Mouse (Mus musculus) natural killer cell, adult 2 months (primary cell): Measurements from ENCODE around the gene Sez6.
A peak's percentile ranks its signal among the peaks of the same experiment; 100 is the strongest.

Source experiments
- DNase-seq, 2 experiments: peaks; one replicate each; pipeline ENCODE4 v3.0.0; 2022; ENCODE audit warnings: low spot score in 2 of 2

Sez6 gene

DNA sequence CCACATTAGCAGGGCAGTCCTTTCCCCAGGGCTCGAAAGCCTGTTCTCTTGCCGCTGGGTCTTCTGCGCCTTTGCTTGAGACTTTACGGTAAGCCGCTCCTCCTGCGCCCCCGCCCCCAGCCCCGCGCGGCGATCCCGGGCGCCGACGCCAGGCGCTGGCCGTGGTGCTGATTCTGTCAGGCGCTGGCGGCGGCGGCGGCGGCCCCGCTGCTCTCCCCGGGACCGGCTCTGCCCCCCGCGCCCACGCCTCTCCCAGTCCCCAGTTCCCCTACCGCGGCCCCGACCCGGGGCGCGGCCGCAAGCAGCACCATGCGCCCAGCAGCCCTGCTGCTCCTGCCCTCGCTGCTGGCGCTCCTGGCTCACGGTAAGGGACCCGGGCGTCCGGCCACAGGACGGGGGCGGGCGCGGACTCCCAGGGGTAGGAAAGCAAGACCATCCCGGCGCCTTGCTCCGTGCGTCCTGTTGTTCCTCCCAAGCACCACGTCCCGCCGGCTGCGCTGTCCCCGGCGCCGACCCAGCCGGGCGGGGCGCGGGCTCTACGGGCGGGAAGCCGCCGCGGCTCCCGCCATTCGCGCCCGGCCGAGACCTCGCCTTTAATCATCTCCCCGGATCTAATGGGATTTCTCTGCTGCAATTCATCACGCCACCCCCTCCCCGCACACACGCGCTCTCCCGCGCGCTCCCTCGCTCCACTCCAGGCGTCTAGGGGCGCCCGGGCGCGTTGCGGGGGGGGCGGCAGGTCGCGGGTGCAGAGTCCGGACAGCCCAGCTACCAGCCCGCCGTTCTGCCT, at the start of gene Sez6:
Gene Sez6, plus strand, starts transcription at position 50 of the 790 bp plus-strand sequence.
- DNase-seq, result peak in 1 of 2 experiments; percentile 51

GRCm38 (mm10) chr11:77884524-77885245, 45.9 kb upstream of the Sez6 start:
- no peak for DNase-seq

DNA sequence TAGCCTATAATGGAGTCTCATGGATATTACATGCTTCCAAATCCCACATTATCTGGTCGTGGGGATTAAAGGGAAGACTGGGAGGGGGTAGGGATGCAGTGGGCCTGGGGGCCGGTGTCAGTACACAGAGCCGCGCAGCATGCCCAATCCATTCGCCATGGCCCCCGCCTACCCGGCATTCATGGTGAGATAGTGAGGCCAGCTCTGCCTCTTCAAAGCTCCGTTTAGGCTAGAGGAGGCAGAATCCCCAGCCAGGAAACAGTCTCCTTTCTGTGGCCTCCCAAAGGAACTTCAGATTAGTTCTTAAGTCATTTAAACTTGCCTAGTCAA, 45.4 kb upstream of the Sez6 start:
- DNase-seq, result no peak

GRCm38 (mm10) chr11:77887373-77887960, 43.1 kb upstream of the Sez6 start:
- peak; percentile 38 to 65 for DNase-seq

- DNase-seq, result peak in 1 of 2 experiments; percentile 16
Measured at GRCm38 (mm10) chr11:77888846-77889245, 41.8 kb upstream of the Sez6 start.

- no peak for DNase-seq
Measured at GRCm38 (mm10) chr11:77889484-77889883, 41.1 kb upstream of the Sez6 start.

- DNase-seq, result no peak
Measured at GRCm38 (mm10) chr11:77890648-77891258, 39.8 kb upstream of the Sez6 start.

- DNase-seq, result no peak
Measured at GRCm38 (mm10) chr11:77892883-77893282, 37.7 kb upstream of the Sez6 start.

GRCm38 (mm10) chr11:77893283-77893682, 37.3 kb upstream of the Sez6 start:
- no peak for DNase-seq

DNA sequence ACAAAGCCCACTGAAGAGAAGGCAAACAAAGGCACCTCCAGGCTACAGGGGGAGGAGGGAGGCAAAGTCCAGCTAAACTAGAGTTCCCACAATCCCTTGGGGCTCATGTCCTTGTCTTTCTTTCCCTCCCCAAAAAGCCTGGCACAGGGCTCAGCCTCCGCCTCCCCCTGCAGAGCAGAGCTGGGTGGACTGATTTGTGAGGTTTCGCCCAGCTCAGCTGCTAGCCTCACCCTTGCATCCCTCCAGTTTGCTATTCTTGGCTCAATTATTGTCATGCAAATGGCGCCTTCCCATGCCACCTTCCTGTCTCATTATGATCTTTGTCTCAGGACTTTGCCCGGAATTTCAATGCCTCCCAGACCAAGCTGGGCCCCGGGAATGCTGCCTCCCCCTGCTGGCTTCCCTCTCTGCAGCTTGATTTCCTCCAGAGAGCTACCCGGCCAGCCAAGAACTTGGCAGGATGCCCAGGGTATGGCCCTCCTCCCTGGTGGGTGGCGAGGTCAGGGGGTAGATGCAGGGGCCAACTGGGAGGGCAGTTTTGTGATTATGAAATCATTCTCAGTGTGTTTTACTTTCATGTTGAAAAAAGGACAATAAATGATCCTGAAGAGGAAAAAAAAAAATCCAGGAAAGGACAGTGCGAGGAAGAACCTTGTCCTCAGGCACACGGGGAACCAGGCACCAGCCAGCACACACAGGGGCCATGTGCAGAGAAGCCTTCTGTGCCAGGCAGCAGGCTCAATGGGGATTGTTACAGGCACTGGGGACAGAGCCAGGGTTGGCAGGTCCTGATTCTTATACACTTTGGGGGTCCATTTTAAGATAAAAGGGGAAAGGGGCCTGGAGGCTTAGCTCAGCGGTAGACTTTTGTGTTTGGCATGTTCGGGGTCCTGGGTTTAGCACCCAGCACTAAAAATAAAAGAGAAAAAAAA, 36.5 kb upstream of the Sez6 start, which contains the start of gene Pipox:
Gene Pipox, minus strand, starts transcription at position 310 of the 932 bp plus-strand sequence.
- DNase-seq, result no peak

DNA sequence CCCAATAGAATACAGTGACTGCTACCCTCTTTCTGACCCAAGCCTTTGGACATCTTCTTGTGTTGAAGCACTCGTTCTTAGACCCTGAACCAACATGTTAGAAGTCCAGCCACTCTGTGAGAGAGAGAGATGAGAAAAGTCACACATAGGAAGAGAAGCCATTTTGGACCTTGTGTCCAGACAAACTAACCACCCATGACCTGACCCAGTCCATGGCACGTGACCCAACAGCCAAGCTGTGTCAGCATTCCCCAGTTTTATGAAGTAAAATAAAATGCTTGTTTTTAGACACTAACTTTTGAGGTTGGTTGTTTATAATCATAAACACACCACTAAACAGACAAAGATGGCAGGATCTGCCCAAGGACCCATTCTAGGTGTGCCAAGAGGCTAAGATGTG, 35.6 kb upstream of the Sez6 start:
- no peak for DNase-seq

DNA sequence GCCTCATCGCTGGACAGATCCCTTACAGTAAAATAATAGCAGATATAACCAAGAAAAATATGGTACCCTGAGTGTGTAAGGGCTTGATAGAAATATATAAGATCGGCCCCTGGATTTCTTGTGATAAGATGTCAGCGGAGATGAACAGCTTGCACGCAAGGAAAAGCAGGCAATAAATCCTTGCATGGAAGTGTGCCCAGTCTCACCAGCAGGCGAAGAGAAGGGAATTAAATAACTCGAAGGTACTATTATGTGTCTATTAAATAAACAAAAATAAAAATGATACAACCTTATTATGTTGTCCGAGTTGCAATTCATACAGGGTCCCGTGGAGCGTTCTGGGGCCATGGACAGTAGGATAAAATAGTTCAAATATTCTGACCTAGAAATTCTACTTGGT, 34.6 kb upstream of the Sez6 start:
- no peak for DNase-seq

- no peak for DNase-seq
Measured at GRCm38 (mm10) chr11:77896480-77896819, 34.1 kb upstream of the Sez6 start.

- no peak for DNase-seq
Measured at GRCm38 (mm10) chr11:77896820-77897805, 33.5 kb upstream of the Sez6 start.

DNA sequence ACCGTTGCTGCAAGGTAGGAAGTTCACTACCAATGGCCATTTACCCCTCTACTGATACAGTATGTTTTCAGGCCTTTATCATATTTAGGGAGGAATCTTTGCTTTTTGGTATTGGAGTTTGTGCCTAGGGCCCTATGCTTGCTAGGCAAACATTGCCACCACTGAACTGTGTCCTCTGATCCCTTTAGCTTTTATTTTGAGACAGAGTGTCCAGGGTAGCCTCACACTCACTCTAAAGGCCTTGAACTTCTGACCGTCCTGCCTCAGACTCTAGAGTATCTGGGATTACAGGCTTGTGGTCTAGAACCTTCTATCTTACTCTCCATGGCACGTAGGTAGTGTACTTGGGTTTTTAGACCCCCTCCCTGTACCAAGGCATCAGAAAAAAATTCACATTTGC, 30.4 kb upstream of the Sez6 start:
- DNase-seq, result no peak

DNA sequence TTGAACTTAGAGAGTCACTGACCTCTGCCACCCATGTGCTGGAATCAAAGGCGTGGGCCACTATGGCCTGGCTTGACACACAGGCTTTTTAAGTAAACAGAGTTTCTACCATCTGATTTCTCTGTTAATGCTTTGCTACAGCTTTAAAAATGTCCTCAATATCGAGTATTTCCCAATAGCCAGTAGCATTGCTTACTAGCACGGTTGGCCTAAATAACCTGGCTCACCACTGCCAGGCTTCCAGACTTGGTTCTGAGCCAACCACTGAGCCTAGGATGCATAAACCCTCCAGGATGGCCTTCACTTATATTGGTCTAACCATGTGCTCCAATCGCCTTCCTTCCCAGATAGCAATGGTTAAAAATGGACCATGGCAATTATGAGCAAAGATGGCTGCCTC, 29.9 kb upstream of the Sez6 start:
- DNase-seq, result no peak

- no peak for DNase-seq
Measured at GRCm38 (mm10) chr11:77901366-77901765, 29.2 kb upstream of the Sez6 start.

DNA sequence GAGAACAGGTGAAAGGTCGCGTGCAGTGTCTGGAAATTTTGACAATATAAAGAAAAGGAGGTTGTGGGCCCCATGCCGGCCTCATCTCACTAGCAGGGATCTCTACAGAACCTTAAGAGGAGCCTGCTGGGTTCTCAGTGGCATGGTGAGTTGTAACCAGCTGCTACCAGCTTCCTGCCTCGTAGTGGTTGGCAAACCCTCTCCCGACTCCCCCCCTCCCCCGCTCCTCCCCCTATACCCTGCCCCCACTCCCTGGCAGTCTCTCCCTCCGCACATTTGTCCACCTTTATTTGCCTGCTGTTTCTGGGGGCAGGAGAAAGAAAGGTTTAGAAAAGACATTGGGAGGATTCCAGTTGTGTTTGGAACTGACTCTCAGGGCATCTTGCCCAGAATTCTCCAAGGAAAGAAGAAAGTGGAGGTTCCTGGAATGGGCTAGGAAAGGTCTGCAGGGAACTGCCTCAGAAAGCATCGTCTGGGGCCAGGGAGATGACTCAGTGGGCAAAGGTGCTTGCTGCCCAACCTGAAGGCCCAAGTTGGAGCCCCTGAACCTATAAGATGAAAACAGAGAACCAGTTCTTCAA, 28.7 kb upstream of the Sez6 start:
- no peak for DNase-seq

DNA sequence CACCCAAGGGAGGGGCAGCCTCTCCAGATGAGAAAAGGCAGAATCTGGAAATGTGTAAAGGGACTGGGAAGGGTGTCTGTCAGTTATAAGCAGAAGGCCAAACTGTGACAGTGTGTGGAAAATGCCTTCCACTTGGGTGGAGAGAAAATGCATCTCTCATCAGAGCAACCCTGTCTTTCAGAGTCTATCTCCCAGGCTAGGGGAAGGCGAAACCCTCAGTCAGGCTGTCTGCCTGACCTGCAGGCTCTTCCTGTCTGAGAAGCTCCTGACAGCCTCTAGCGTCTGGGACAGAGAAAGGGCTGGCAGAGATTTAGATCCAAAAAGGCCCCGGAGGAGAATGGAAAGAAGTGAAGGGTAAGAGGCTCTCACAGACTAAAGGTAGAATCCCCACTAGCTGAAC, 26.8 kb upstream of the Sez6 start:
- no peak for DNase-seq

- no peak for DNase-seq
Measured at GRCm38 (mm10) chr11:77904707-77905106, 25.9 kb upstream of the Sez6 start.
